Mouse (Mus musculus) gastrocnemius, postnatal 10 days (tissue): ENCODE measurements around the gene Sdhaf2. TPM values are rescaled to one million over a fixed set of nuclear protein-coding genes. Genes with fewer than 3 reads are reported as not detected.
"Not testable (repeated sequence)": the region's sequence is repeated elsewhere in the genome, so short reads cannot be mapped to it uniquely, and the experiment has no call there.

Experiments used
- DNase-seq: peaks from one replicate; pipeline ENCODE4 v3.0.0; 2021; ENCODE audit warnings: mixed read lengths
- long read RNA-seq, 2 experiments: library from polyadenylated mRNA; stranded (forward); transcript quantifications; one replicate each; pipeline ENCODE4 v2.0.0; 2021
- total RNA-seq, 2 experiments: library from RNA; stranded (reverse); gene quantifications; 2 replicates each; pipeline ENCODE4 v1.2.3; 2021

Sdhaf2 gene
- 10 to 100 TPM; 42.5 to 45.1 TPM for total RNA-seq
- long read RNA-seq, experiment 1, transcript Sdhaf2-201 (4 exons, 2,981 nt): major isoform, 34 of 43 reads
- long read RNA-seq, experiment 1, partial matches to known transcripts: 2 of 43 reads
- long read RNA-seq, experiment 1, other reads (novel, unspliced or antisense): 3 of 43 reads
- long read RNA-seq, experiment 2, transcript Sdhaf2-201 (4 exons, 2,981 nt): major isoform, 34 of 39 reads
- long read RNA-seq, experiment 2, partial matches to known transcripts: 0 of 39 reads
- long read RNA-seq, experiment 2, other reads (novel, unspliced or antisense): 1 of 39 reads

- DNase-seq: peak; percentile 22
Measured at GRCm38 (mm10) chr19:10525910-10526309, at the start of gene Sdhaf2. Sdhaf2 (minus strand) TSS chr19:10526142.

GRCm38 (mm10) chr19:10569627-10570026 is 43.7 kb upstream of the Sdhaf2 start:
- no peak for DNase-seq

- DNase-seq: no peak
Measured at GRCm38 (mm10) chr19:10565217-10565616, 39.3 kb upstream of the Sdhaf2 start.

- DNase-seq: no peak
Measured at GRCm38 (mm10) chr19:10564278-10564677, 38.3 kb upstream of the Sdhaf2 start.

- DNase-seq: no peak
Measured at GRCm38 (mm10) chr19:10562351-10562750, 36.4 kb upstream of the Sdhaf2 start.

- DNase-seq: no peak
Measured at GRCm38 (mm10) chr19:10561558-10562314, 35.8 kb upstream of the Sdhaf2 start.

- no peak for DNase-seq
Measured at GRCm38 (mm10) chr19:10560108-10560507, 34.2 kb upstream of the Sdhaf2 start.

- DNase-seq: not testable (repeated sequence)
Measured at GRCm38 (mm10) chr19:10557837-10558375, 32.0 kb upstream of the Sdhaf2 start.

- no peak for DNase-seq
Measured at GRCm38 (mm10) chr19:10557430-10557829, 31.5 kb upstream of the Sdhaf2 start.

- no peak for DNase-seq
Measured at GRCm38 (mm10) chr19:10557001-10557400, 31.1 kb upstream of the Sdhaf2 start.

GRCm38 (mm10) chr19:10555624-10556510 is 29.9 kb upstream of the Sdhaf2 start, which contains the start of gene Tmem216:
Tmem216 (minus strand) TSS chr19:10556238.
- peak; percentile 72 for DNase-seq

- DNase-seq: no peak
Measured at GRCm38 (mm10) chr19:10539454-10539853, 13.5 kb upstream of the Sdhaf2 start.

- DNase-seq: no peak
Measured at GRCm38 (mm10) chr19:10530082-10530481, 4.1 kb upstream of the Sdhaf2 start.

- DNase-seq: peak; percentile 88
Measured at GRCm38 (mm10) chr19:10525106-10525901, 638 bp downstream of the Sdhaf2 start, which contains the start of gene Cpsf7. Cpsf7 (plus strand) TSS chr19:10525266.

GRCm38 (mm10) chr19:10524784-10525105 is 1.2 kb downstream of the Sdhaf2 start:
- DNase-seq: no peak

GRCm38 (mm10) chr19:10523483-10524080 is 2.4 kb downstream of the Sdhaf2 start:
- no peak for DNase-seq

- DNase-seq: no peak
Measured at GRCm38 (mm10) chr19:10521926-10522325, 4.0 kb downstream of the Sdhaf2 start.

GRCm38 (mm10) chr19:10520355-10520754 is 5.6 kb downstream of the Sdhaf2 start:
- DNase-seq: no peak

GRCm38 (mm10) chr19:10510759-10511330 is 15.1 kb downstream of the Sdhaf2 start:
- DNase-seq: no peak

GRCm38 (mm10) chr19:10502571-10502970 is 23.4 kb downstream of the Sdhaf2 start:
- DNase-seq: peak; percentile 20

GRCm38 (mm10) chr19:10500581-10500980 is 25.4 kb downstream of the Sdhaf2 start:
- DNase-seq: no peak
